Mouse (Mus musculus): ENCODE measurements around the gene Fggy. TPM values are rescaled to one million over a fixed set of nuclear protein-coding genes. Genes with fewer than 3 reads are reported as not detected.

Fggy gene
- polyA plus RNA-seq, 1 experiment, result 22.2 TPM

GRCm38 (mm10) chr4:95847219-95847618 is 289.9 kb downstream of the Fggy start:
- no peak for TF ChIP-seq POLR2A (IDR thresholded peaks at IDR 0.05; ENCODE audit: insufficient read depth, low read length)
- TF ChIP-seq EP300 (IDR thresholded peaks at IDR 0.05; ENCODE audit: insufficient read depth, low read depth, low read length), result no peak
- no peak for TF ChIP-seq CTCF (IDR thresholded peaks at IDR 0.05; ENCODE audit: low read depth, low read length)
- Histone ChIP-seq H3K27ac (ENCODE audit: insufficient read depth, low read length) (no peak overlapping the region), H3K27me3 (ENCODE audit: control insufficient read depth, insufficient read depth, low read length, poor library complexity, severe bottlenecking) (no peaks in the 10 kb centered on the region), H3K9ac (ENCODE audit: low read depth, poor library complexity, severe bottlenecking) (no peak overlapping the region), H3K36me3 (ENCODE audit: control insufficient read depth, insufficient read depth, low read length, poor library complexity, severe bottlenecking) (no peaks in the 10 kb centered on the region), H3K4me1 (ENCODE audit: control insufficient read depth, insufficient read depth, low read length) (no peaks in the 10 kb centered on the region), H3K4me3 (ENCODE audit: low read depth, low read length) (no peak overlapping the region), H3K9me3 (replicated peaks; ENCODE audit: control insufficient read depth, insufficient read depth, low read length, poor library complexity, severe bottlenecking) (no peaks in the 10 kb centered on the region)

- no peak overlapping the region for H3K4me3 ChIP-seq (ENCODE audit: low read depth, low read length)
Measured at GRCm38 (mm10) chr4:95847664-95848063, 290.4 kb downstream of the Fggy start.

GRCm38 (mm10) chr4:95849497-95849896 is 292.2 kb downstream of the Fggy start:
- Histone ChIP-seq H3K36me3 (ENCODE audit: control insufficient read depth, insufficient read depth, low read length, poor library complexity, severe bottlenecking) (no peaks in the 10 kb centered on the region), H3K27me3 (ENCODE audit: control insufficient read depth, insufficient read depth, low read length, poor library complexity, severe bottlenecking) (no peaks in the 10 kb centered on the region), H3K9me3 (replicated peaks; ENCODE audit: control insufficient read depth, insufficient read depth, low read length, poor library complexity, severe bottlenecking) (no peaks in the 10 kb centered on the region), H3K4me3 (ENCODE audit: low read depth, low read length) (no peak overlapping the region), H3K9ac (ENCODE audit: low read depth, poor library complexity, severe bottlenecking) (no peak overlapping the region), H3K27ac (ENCODE audit: insufficient read depth, low read length) (no peak overlapping the region), H3K4me1 (ENCODE audit: control insufficient read depth, insufficient read depth, low read length) (no peaks in the 10 kb centered on the region)
- TF ChIP-seq CTCF (IDR thresholded peaks at IDR 0.05; ENCODE audit: low read depth, low read length) (no peak), EP300 (IDR thresholded peaks at IDR 0.05; ENCODE audit: insufficient read depth, low read depth, low read length) (no peak), POLR2A (IDR thresholded peaks at IDR 0.05; ENCODE audit: insufficient read depth, low read length) (no peak)

More at GRCm38 (mm10) chr4:95847664-95848063, 290.4 kb downstream of the Fggy start:
- no peak for TF ChIP-seq CTCF (IDR thresholded peaks at IDR 0.05; ENCODE audit: low read depth, low read length)
- TF ChIP-seq POLR2A (IDR thresholded peaks at IDR 0.05; ENCODE audit: insufficient read depth, low read length), result no peak
- no peak for TF ChIP-seq EP300 (IDR thresholded peaks at IDR 0.05; ENCODE audit: insufficient read depth, low read depth, low read length)
- Histone ChIP-seq H3K4me1 (ENCODE audit: control insufficient read depth, insufficient read depth, low read length) (no peaks in the 10 kb centered on the region), H3K27me3 (ENCODE audit: control insufficient read depth, insufficient read depth, low read length, poor library complexity, severe bottlenecking) (no peaks in the 10 kb centered on the region), H3K27ac (ENCODE audit: insufficient read depth, low read length) (no peak overlapping the region), H3K36me3 (ENCODE audit: control insufficient read depth, insufficient read depth, low read length, poor library complexity, severe bottlenecking) (no peaks in the 10 kb centered on the region), H3K9ac (ENCODE audit: low read depth, poor library complexity, severe bottlenecking) (no peak overlapping the region), H3K9me3 (replicated peaks; ENCODE audit: control insufficient read depth, insufficient read depth, low read length, poor library complexity, severe bottlenecking) (no peaks in the 10 kb centered on the region)

- TF ChIP-seq EP300 (IDR thresholded peaks at IDR 0.05; ENCODE audit: insufficient read depth, low read depth, low read length), result no peak
- TF ChIP-seq POLR2A (IDR thresholded peaks at IDR 0.05; ENCODE audit: insufficient read depth, low read length), result no peak
- no peak for TF ChIP-seq CTCF (IDR thresholded peaks at IDR 0.05; ENCODE audit: low read depth, low read length)
- no peaks in the 10 kb centered on the region for H3K27me3 ChIP-seq (ENCODE audit: control insufficient read depth, insufficient read depth, low read length, poor library complexity, severe bottlenecking)
Measured at GRCm38 (mm10) chr4:95850044-95850739, 292.9 kb downstream of the Fggy start.

GRCm38 (mm10) chr4:95852257-95852656 is 294.9 kb downstream of the Fggy start:
- Histone ChIP-seq H3K9me3 (replicated peaks; ENCODE audit: control insufficient read depth, insufficient read depth, low read length, poor library complexity, severe bottlenecking) (no peaks in the 10 kb centered on the region), H3K27me3 (ENCODE audit: control insufficient read depth, insufficient read depth, low read length, poor library complexity, severe bottlenecking) (no peaks in the 10 kb centered on the region), H3K4me3 (ENCODE audit: low read depth, low read length) (no peak overlapping the region), H3K4me1 (ENCODE audit: control insufficient read depth, insufficient read depth, low read length) (no peaks in the 10 kb centered on the region), H3K36me3 (ENCODE audit: control insufficient read depth, insufficient read depth, low read length, poor library complexity, severe bottlenecking) (no peaks in the 10 kb centered on the region), H3K27ac (ENCODE audit: insufficient read depth, low read length) (no peak overlapping the region), H3K9ac (ENCODE audit: low read depth, poor library complexity, severe bottlenecking) (no peak overlapping the region)
- TF ChIP-seq EP300 (IDR thresholded peaks at IDR 0.05; ENCODE audit: insufficient read depth, low read depth, low read length) (no peak), CTCF (IDR thresholded peaks at IDR 0.05; ENCODE audit: low read depth, low read length) (no peak), POLR2A (IDR thresholded peaks at IDR 0.05; ENCODE audit: insufficient read depth, low read length) (no peak)

More at GRCm38 (mm10) chr4:95850044-95850739, 292.9 kb downstream of the Fggy start:
- no peaks in the 10 kb centered on the region for H3K36me3 ChIP-seq (ENCODE audit: control insufficient read depth, insufficient read depth, low read length, poor library complexity, severe bottlenecking)
- H3K9ac ChIP-seq (ENCODE audit: low read depth, poor library complexity, severe bottlenecking), result no peak overlapping the region
- no peak overlapping the region for H3K4me3 ChIP-seq (ENCODE audit: low read depth, low read length)
- H3K27ac ChIP-seq (ENCODE audit: insufficient read depth, low read length), result no peak overlapping the region
- H3K4me1 ChIP-seq (ENCODE audit: control insufficient read depth, insufficient read depth, low read length), result no peaks in the 10 kb centered on the region
- H3K9me3 ChIP-seq (replicated peaks; ENCODE audit: control insufficient read depth, insufficient read depth, low read length, poor library complexity, severe bottlenecking), result no peaks in the 10 kb centered on the region

- H3K27ac ChIP-seq (ENCODE audit: insufficient read depth, low read length), result no peak overlapping the region
- H3K9ac ChIP-seq (ENCODE audit: low read depth, poor library complexity, severe bottlenecking), result no peak overlapping the region
- no peak overlapping the region for H3K4me3 ChIP-seq (ENCODE audit: low read depth, low read length)
- H3K36me3 ChIP-seq (ENCODE audit: control insufficient read depth, insufficient read depth, low read length, poor library complexity, severe bottlenecking), result no peaks in the 10 kb centered on the region
- H3K27me3 ChIP-seq (ENCODE audit: control insufficient read depth, insufficient read depth, low read length, poor library complexity, severe bottlenecking), result no peaks in the 10 kb centered on the region
- no peaks in the 10 kb centered on the region for H3K4me1 ChIP-seq (ENCODE audit: control insufficient read depth, insufficient read depth, low read length)
- no peaks in the 10 kb centered on the region for H3K9me3 ChIP-seq (replicated peaks; ENCODE audit: control insufficient read depth, insufficient read depth, low read length, poor library complexity, severe bottlenecking)
- no peak for TF ChIP-seq CTCF (IDR thresholded peaks at IDR 0.05; ENCODE audit: low read depth, low read length)
- TF ChIP-seq POLR2A (IDR thresholded peaks at IDR 0.05; ENCODE audit: insufficient read depth, low read length), result no peak
- no peak for TF ChIP-seq EP300 (IDR thresholded peaks at IDR 0.05; ENCODE audit: insufficient read depth, low read depth, low read length)
Measured at GRCm38 (mm10) chr4:95856008-95856407, 298.7 kb downstream of the Fggy start.

Data from ES-Bruce4 (cell line).